Mouse (Mus musculus): ENCODE measurements around the gene Rpgr.

Gene Rpgr

GRCm38 (mm10) chrX:10073966-10074365 is 142.8 kb downstream of the Rpgr start:
- DNase-seq (ENCODE audit: low spot score) = no peak

- no peak for DNase-seq (ENCODE audit: low spot score)
Measured at GRCm38 (mm10) chrX:10071529-10071928, 145.2 kb downstream of the Rpgr start.

GRCm38 (mm10) chrX:10070689-10071088 is 146.0 kb downstream of the Rpgr start:
- DNase-seq (ENCODE audit: low spot score) = peak; percentile 69

GRCm38 (mm10) chrX:10069405-10069804 is 147.3 kb downstream of the Rpgr start:
- DNase-seq (ENCODE audit: low spot score) = no peak

- DNase-seq (ENCODE audit: low spot score) = peak; percentile 69
Measured at GRCm38 (mm10) chrX:10063781-10064180, 152.9 kb downstream of the Rpgr start.

GRCm38 (mm10) chrX:10063361-10063760 is 153.4 kb downstream of the Rpgr start:
- peak; percentile 37 for DNase-seq (ENCODE audit: low spot score)

GRCm38 (mm10) chrX:10062201-10062600 is 154.5 kb downstream of the Rpgr start:
- peak; percentile 80 for DNase-seq (ENCODE audit: low spot score)

- DNase-seq (ENCODE audit: low spot score) = peak; percentile 42
Measured at GRCm38 (mm10) chrX:10034666-10035065, 182.1 kb downstream of the Rpgr start.

Measured in adipocyte (in vitro differentiated cells).